Mouse (Mus musculus): ENCODE data around the gene Myh6.

GRCm38 (mm10) chr14:54965044-54965443 is 1.7 kb downstream of the Myh6 start:
- no peak for TF ChIP-seq CTCF (IDR thresholded peaks at IDR 0.05; ENCODE audit: extremely low read depth, insufficient read length, insufficient replicate concordance, low read depth, low read length)
- no peak for TF ChIP-seq POLR2A (IDR thresholded peaks at IDR 0.05; ENCODE audit: low read depth, low read length)

Data from small intestine, adult 2 months (tissue).